Mouse (Mus musculus): ENCODE results near the gene Slc25a18. TPM values are rescaled to one million over a fixed set of nuclear protein-coding genes. Genes with fewer than 3 reads are reported as not detected.

The Slc25a18 gene
- polyA plus RNA-seq (2012; rRNA removed) = 0.08 TPM in 1 of 2 replicates, not detected in the other

- Histone ChIP-seq H3K27me3 (ENCODE audit: control insufficient read depth, insufficient read depth, low read length) (no peaks in the 10 kb centered on the region), H3K4me3 (ENCODE audit: low read depth, low read length) (no peak within 1 kb of the TSS), H3K4me1 (ENCODE audit: control insufficient read depth, insufficient read depth, insufficient read length, low read length) (no peaks in the 10 kb centered on the region), H3K36me3 (ENCODE audit: control insufficient read depth, insufficient read depth, low read length) (no peaks in the 10 kb centered on the region), H3K27ac (ENCODE audit: insufficient read depth, low read depth, low read length) (no peak within 1 kb of the TSS)
- WGBS = 71% methylated on average over 5 of the region's 5 CpGs
- TF ChIP-seq POLR2A (IDR thresholded peaks at IDR 0.05; ENCODE audit: low read depth, low read length) = no peak
- no peak for TF ChIP-seq CTCF (IDR thresholded peaks at IDR 0.05; ENCODE audit: extremely low read depth, insufficient read length, insufficient replicate concordance, low read depth, low read length)
These were observed at the start of gene Slc25a18 for GRCm38 (mm10) chr6:120773149-120773628. Gene Slc25a18 (plus strand): TSS chr6:120773578.

DNA sequence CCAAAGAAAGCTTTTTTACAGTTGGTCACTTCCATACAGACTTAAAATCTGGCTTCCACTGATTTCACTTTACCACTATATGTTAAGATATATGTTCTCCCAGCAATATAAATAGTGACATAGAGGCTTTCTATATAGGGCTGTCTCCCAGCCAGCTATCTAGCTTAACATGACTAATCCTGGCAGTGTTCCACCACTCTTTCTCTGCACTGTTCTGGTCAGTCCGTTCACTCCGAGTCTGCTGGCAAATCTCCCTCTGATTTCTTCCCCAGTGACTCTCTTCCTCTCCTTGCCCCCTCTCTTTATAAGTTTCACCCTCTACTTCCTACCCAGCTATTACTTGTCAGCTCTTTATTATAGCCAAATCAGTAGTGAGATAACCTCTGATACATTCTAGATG lies 47.4 kb upstream of the Slc25a18 start:
- no peaks in the 10 kb centered on the region for H3K27me3 ChIP-seq (ENCODE audit: control insufficient read depth, insufficient read depth, low read length)
- no peaks in the 10 kb centered on the region for H3K4me1 ChIP-seq (ENCODE audit: control insufficient read depth, insufficient read depth, insufficient read length, low read length)
- H3K27ac ChIP-seq (ENCODE audit: insufficient read depth, low read depth, low read length) = no peak overlapping the region
- H3K36me3 ChIP-seq (ENCODE audit: control insufficient read depth, insufficient read depth, low read length) = no peaks in the 10 kb centered on the region
- TF ChIP-seq CTCF (IDR thresholded peaks at IDR 0.05; ENCODE audit: extremely low read depth, insufficient read length, insufficient replicate concordance, low read depth, low read length) (no peak), POLR2A (IDR thresholded peaks at IDR 0.05; ENCODE audit: low read depth, low read length) (no peak)
- 27% methylated on average over 2 of the region's 2 CpGs for WGBS
- no peak overlapping the region for H3K4me3 ChIP-seq (ENCODE audit: low read depth, low read length)

GRCm38 (mm10) chr6:120736011-120736410 lies 37.4 kb upstream of the Slc25a18 start:
- 87% methylated on average over 3 of the region's 3 CpGs for WGBS
- Histone ChIP-seq H3K4me1 (ENCODE audit: control insufficient read depth, insufficient read depth, insufficient read length, low read length) (no peaks in the 10 kb centered on the region), H3K27me3 (ENCODE audit: control insufficient read depth, insufficient read depth, low read length) (no peaks in the 10 kb centered on the region), H3K36me3 (ENCODE audit: control insufficient read depth, insufficient read depth, low read length) (no peaks in the 10 kb centered on the region), H3K27ac (ENCODE audit: insufficient read depth, low read depth, low read length) (no peak overlapping the region), H3K4me3 (ENCODE audit: low read depth, low read length) (no peak overlapping the region)
- no peak for TF ChIP-seq CTCF (IDR thresholded peaks at IDR 0.05; ENCODE audit: extremely low read depth, insufficient read length, insufficient replicate concordance, low read depth, low read length)
- no peak for TF ChIP-seq POLR2A (IDR thresholded peaks at IDR 0.05; ENCODE audit: low read depth, low read length)

GRCm38 (mm10) chr6:120736566-120736965 lies 36.8 kb upstream of the Slc25a18 start:
- no peak overlapping the region for H3K27ac ChIP-seq (ENCODE audit: insufficient read depth, low read depth, low read length)
- no peaks in the 10 kb centered on the region for H3K36me3 ChIP-seq (ENCODE audit: control insufficient read depth, insufficient read depth, low read length)
- WGBS = 40% methylated on average over 3 of the region's 3 CpGs
- no peak for TF ChIP-seq POLR2A (IDR thresholded peaks at IDR 0.05; ENCODE audit: low read depth, low read length)
- TF ChIP-seq CTCF (IDR thresholded peaks at IDR 0.05; ENCODE audit: extremely low read depth, insufficient read length, insufficient replicate concordance, low read depth, low read length) = no peak
- no peak overlapping the region for H3K4me3 ChIP-seq (ENCODE audit: low read depth, low read length)
- H3K27me3 ChIP-seq (ENCODE audit: control insufficient read depth, insufficient read depth, low read length) = no peaks in the 10 kb centered on the region
- no peaks in the 10 kb centered on the region for H3K4me1 ChIP-seq (ENCODE audit: control insufficient read depth, insufficient read depth, insufficient read length, low read length)

- Histone ChIP-seq H3K4me1 (ENCODE audit: control insufficient read depth, insufficient read depth, insufficient read length, low read length) (no peaks in the 10 kb centered on the region), H3K27ac (ENCODE audit: insufficient read depth, low read depth, low read length) (no peak overlapping the region), H3K4me3 (ENCODE audit: low read depth, low read length) (no peak overlapping the region), H3K36me3 (ENCODE audit: control insufficient read depth, insufficient read depth, low read length) (no peaks in the 10 kb centered on the region), H3K27me3 (ENCODE audit: control insufficient read depth, insufficient read depth, low read length) (no peaks in the 10 kb centered on the region)
- TF ChIP-seq POLR2A (IDR thresholded peaks at IDR 0.05; ENCODE audit: low read depth, low read length) (no peak), CTCF (IDR thresholded peaks at IDR 0.05; ENCODE audit: extremely low read depth, insufficient read length, insufficient replicate concordance, low read depth, low read length) (no peak)
- 20% methylated on average over 2 of the region's 2 CpGs for WGBS
These were observed 30.2 kb upstream of the Slc25a18 start for GRCm38 (mm10) chr6:120743130-120743529.

GRCm38 (mm10) chr6:120744266-120744665 lies 29.1 kb upstream of the Slc25a18 start:
- TF ChIP-seq POLR2A (IDR thresholded peaks at IDR 0.05; ENCODE audit: low read depth, low read length) (no peak), CTCF (IDR thresholded peaks at IDR 0.05; ENCODE audit: extremely low read depth, insufficient read length, insufficient replicate concordance, low read depth, low read length) (no peak)
- Histone ChIP-seq H3K27ac (ENCODE audit: insufficient read depth, low read depth, low read length) (no peak overlapping the region), H3K27me3 (ENCODE audit: control insufficient read depth, insufficient read depth, low read length) (no peaks in the 10 kb centered on the region), H3K36me3 (ENCODE audit: control insufficient read depth, insufficient read depth, low read length) (no peaks in the 10 kb centered on the region), H3K4me1 (ENCODE audit: control insufficient read depth, insufficient read depth, insufficient read length, low read length) (no peaks in the 10 kb centered on the region), H3K4me3 (ENCODE audit: low read depth, low read length) (no peak overlapping the region)
- WGBS = 81% methylated on average over 7 of the region's 7 CpGs

GRCm38 (mm10) chr6:120746416-120746815 lies 27.0 kb upstream of the Slc25a18 start:
- no peak for TF ChIP-seq POLR2A (IDR thresholded peaks at IDR 0.05; ENCODE audit: low read depth, low read length)
- no peak for TF ChIP-seq CTCF (IDR thresholded peaks at IDR 0.05; ENCODE audit: extremely low read depth, insufficient read length, insufficient replicate concordance, low read depth, low read length)
- 92% methylated on average over 2 of the region's 2 CpGs for WGBS
- H3K27ac ChIP-seq (ENCODE audit: insufficient read depth, low read depth, low read length) = no peak overlapping the region

More at GRCm38 (mm10) chr6:120746416-120746815, 27.0 kb upstream of the Slc25a18 start:
- Histone ChIP-seq H3K27me3 (ENCODE audit: control insufficient read depth, insufficient read depth, low read length) (no peaks in the 10 kb centered on the region), H3K36me3 (ENCODE audit: control insufficient read depth, insufficient read depth, low read length) (no peaks in the 10 kb centered on the region), H3K4me1 (ENCODE audit: control insufficient read depth, insufficient read depth, insufficient read length, low read length) (no peaks in the 10 kb centered on the region), H3K4me3 (ENCODE audit: low read depth, low read length) (no peak overlapping the region)

Measured in small intestine, adult 2 months (tissue).